ENCODE assay signal across 26 mouse cellular contexts in genomic region chr1:34275787-34276186, GRCm38 (mm10).
DNase-seq lines count a peak whose midpoint lies in the region; ATAC-seq lines count a peak whose summit lies in the region.
"Had no signal": no experiment of that assay in that cellular context is flagged by ENCODE, and none has a peak within 500 bp of the region (broad histone marks: within the 10 kb centered on the region; RNA-seq: fewer than 3 reads in every experiment).

No protein-coding gene starts in this region.

- no peak overlapping the region for H3K27ac ChIP-seq in heart, embryonic 10.5 days
- H3K27ac ChIP-seq in heart, embryonic 15.5 days = peak overlapping the region; percentile 67
- H3K27ac ChIP-seq: embryonic facial prominence, embryonic 12.5 days; embryonic facial prominence, embryonic 15.5 days; hindbrain, embryonic 10.5 days; hindbrain, embryonic 13.5 days; intestine, embryonic 15.5 days; kidney, embryonic 15.5 days had no signal

- peaks cover 73% of the 10 kb centered on the region for H3K36me3 ChIP-seq in heart, embryonic 10.5 days
- peaks cover 77% of the 10 kb centered on the region for H3K36me3 ChIP-seq in heart, embryonic 15.5 days

- H3K4me1 ChIP-seq in heart, embryonic 10.5 days = 0 out of 2 replicates have a peak, but pooled peaks cover 3% of the 10 kb centered on the region
- H3K4me1 ChIP-seq in heart, embryonic 15.5 days (replicated peaks) = peaks cover 10% of the 10 kb centered on the region
- H3K4me1 ChIP-seq: embryonic facial prominence, embryonic 12.5 days; hindbrain, embryonic 10.5 days; hindbrain, embryonic 13.5 days; intestine, embryonic 15.5 days; kidney, embryonic 15.5 days had no signal

- H3K9me3 ChIP-seq in heart, embryonic 10.5 days = no peaks in the 10 kb centered on the region
- H3K9me3 ChIP-seq in heart, embryonic 15.5 days (replicated peaks) = no peaks in the 10 kb centered on the region
- H3K9me3 ChIP-seq: embryonic facial prominence, embryonic 12.5 days; embryonic facial prominence, embryonic 15.5 days; hindbrain, embryonic 10.5 days; hindbrain, embryonic 13.5 days; intestine, embryonic 15.5 days; kidney, embryonic 15.5 days had no signal

- peak; percentile 97 for DNase-seq in heart, adult 11 months
- no peak for DNase-seq in heart, postnatal 10 days
- DNase-seq in heart, adult 9 months (ENCODE audit: low spot score in 2 of 2) = peak; percentile 43 to 46
- no peak for DNase-seq in heart, embryonic 10.5 days (ENCODE audit: low spot score)
- no peak for DNase-seq in heart, postnatal 4 days
- DNase-seq: adrenal gland, adult 2 months; adrenal gland, postnatal 14 days; cerebellum, adult 11 months; cerebellum, adult 2 months; cerebellum, adult 9-11 months; cerebellum, postnatal 25 days; forebrain, postnatal 0 days; gastrocnemius, postnatal 10 days; kidney, adult 11 months; kidney, adult 8-10 months; kidney, postnatal 10 days had no signal

- 84% methylated on average over 13 of the region's 13 CpGs for WGBS in heart, embryonic 10.5 days
- WGBS in heart, embryonic 15.5 days = 61% methylated on average over 13 of the region's 13 CpGs

- no peak overlapping the region for H3K4me3 ChIP-seq in heart, embryonic 10.5 days
- no peak overlapping the region for H3K4me3 ChIP-seq in heart, embryonic 15.5 days
- H3K4me3 ChIP-seq: embryonic facial prominence, embryonic 12.5 days; embryonic facial prominence, embryonic 15.5 days; hindbrain, embryonic 10.5 days; hindbrain, embryonic 13.5 days; intestine, embryonic 15.5 days; kidney, embryonic 15.5 days had no signal

- H3K4me2 ChIP-seq in heart, embryonic 15.5 days = no peak overlapping the region
- H3K4me2 ChIP-seq: embryonic facial prominence, embryonic 12.5 days; embryonic facial prominence, embryonic 15.5 days; hindbrain, embryonic 13.5 days; intestine, embryonic 15.5 days; kidney, embryonic 15.5 days had no signal

- intact Hi-C loops in heart, postnatal 10 days (cut with DNase I) = no loop called here

- H3K27me3 ChIP-seq in heart, embryonic 10.5 days (ENCODE audit: insufficient read depth, poor library complexity, severe bottlenecking) = no peaks in the 10 kb centered on the region
- no peaks in the 10 kb centered on the region for H3K27me3 ChIP-seq in heart, embryonic 15.5 days
- H3K27me3 ChIP-seq: embryonic facial prominence, embryonic 12.5 days; embryonic facial prominence, embryonic 15.5 days; hindbrain, embryonic 13.5 days; intestine, embryonic 15.5 days; kidney, embryonic 15.5 days had no signal

- no peak for ATAC-seq in heart, embryonic 15.5 days (replicated peaks; ENCODE audit: insufficient number of reproducible peaks, insufficient read depth, low FRiP score, low read depth)
- ATAC-seq: CD4-positive, CD25-positive, alpha-beta regulatory T cell, adult 4 months; forebrain, embryonic 14.5 days; forebrain, postnatal 0 days; hindbrain, embryonic 16.5 days; intestine, embryonic 15.5 days had no signal

- no peak overlapping the region for H3K9ac ChIP-seq in heart, embryonic 15.5 days
- H3K9ac ChIP-seq: embryonic facial prominence, embryonic 12.5 days; embryonic facial prominence, embryonic 15.5 days; forebrain, postnatal 0 days; hindbrain, embryonic 13.5 days; intestine, embryonic 15.5 days; kidney, embryonic 15.5 days had no signal

Comparison
In these comparisons a context has a peak if more than half of its experiments do, and no peak if none do; other contexts are left out.
1. DNase-seq: peak in heart, adult 11 months (single experiment) and heart, adult 9 months (2 of 2); none in heart, postnatal 10 days (0 of 2), heart, embryonic 10.5 days (single experiment) and heart, postnatal 4 days (single experiment).